ENCODE assay signal across 9 mouse cellular contexts in the genomic region with DNA sequence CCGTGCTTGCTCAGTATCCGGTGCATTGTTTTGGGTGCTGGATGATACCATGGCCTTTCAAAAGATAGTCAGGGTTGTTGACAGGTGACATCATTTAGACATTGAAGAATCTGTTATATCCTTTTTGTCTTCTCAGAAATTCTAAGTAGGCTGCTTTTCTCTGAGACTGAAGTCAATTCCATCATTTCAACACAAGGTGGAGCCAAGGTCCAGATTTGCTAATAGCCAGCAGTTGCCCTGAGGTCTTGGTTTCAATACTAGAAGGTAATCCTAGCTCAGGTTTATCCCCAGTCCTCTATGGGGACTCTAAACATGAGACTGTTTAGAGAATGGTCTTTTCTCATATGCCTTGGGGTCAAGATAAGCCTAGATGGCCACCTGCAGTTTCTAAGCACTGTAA. TPM values are rescaled to one million over a fixed set of nuclear protein-coding genes. Genes with fewer than 3 reads are reported as not detected.
DNase-seq lines count a peak whose midpoint lies in the region; ATAC-seq and TF ChIP-seq lines count a peak whose summit lies in the region.
"Had no signal": no experiment of that assay in that cellular context is flagged by ENCODE, and none has a peak within 500 bp of the region (broad histone marks: within the 10 kb centered on the region; RNA-seq: fewer than 3 reads in every experiment).

No protein-coding gene starts in this region.

- no peak overlapping the region for H3K27ac ChIP-seq in cerebellum, adult 2 months (ENCODE audit: insufficient read depth, low read length)
- no peak overlapping the region for H3K27ac ChIP-seq in lung, embryonic 14.5 days (ENCODE audit: low read depth)
- H3K27ac ChIP-seq: heart, embryonic 15.5 days had no signal

- no peak overlapping the region for H3K4me2 ChIP-seq in lung, embryonic 14.5 days
- H3K4me2 ChIP-seq: heart, embryonic 15.5 days had no signal

- no peak overlapping the region for H3K9ac ChIP-seq in lung, embryonic 14.5 days
- H3K9ac ChIP-seq: heart, embryonic 15.5 days had no signal

- H3K27me3 ChIP-seq in cerebellum, adult 2 months (ENCODE audit: control insufficient read depth, insufficient read depth, low read length): no peaks in the 10 kb centered on the region
- H3K27me3 ChIP-seq in lung, embryonic 14.5 days (ENCODE audit: insufficient read depth, low read length): no peaks in the 10 kb centered on the region
- H3K27me3 ChIP-seq: heart, embryonic 15.5 days had no signal

- TF ChIP-seq POLR2A in cerebellum, adult 2 months (IDR thresholded peaks at IDR 0.05; ENCODE audit: borderline replicate concordance, insufficient read depth, low read length): no peak

- no peaks in the 10 kb centered on the region for H3K9me3 ChIP-seq in lung, embryonic 14.5 days (ENCODE audit: low read depth, low read length)
- H3K9me3 ChIP-seq: heart, embryonic 15.5 days had no signal

- H3K36me3 ChIP-seq in lung, embryonic 14.5 days (ENCODE audit: insufficient read depth): no peaks in the 10 kb centered on the region
- H3K36me3 ChIP-seq: heart, embryonic 15.5 days had no signal

- ATAC-seq in lung, embryonic 14.5 days (ENCODE audit: insufficient read depth): no peak

- WGBS in cerebellum, adult 2 months: 48% methylated on average over 2 of the region's 2 CpGs
- 51% methylated on average over 2 of the region's 2 CpGs for WGBS in lung, embryonic 14.5 days

- peak in 1 of 2 experiments; percentile 20 for DNase-seq in cerebellum, adult 2 months
- no peak for DNase-seq in cerebellum, adult 11-12 months
- peak; percentile 13 for DNase-seq in layer of hippocampus, adult 9-10 months (ENCODE audit: low spot score)
- no peak for DNase-seq in layer of hippocampus, postnatal 36 days
- peak; percentile 45 for DNase-seq in ZHBTc4 (ENCODE audit: low read depth, low spot score)
- peak; percentile 63 for DNase-seq in lung, embryonic 14.5 days
- no peak for DNase-seq in spleen, adult 12 weeks (ENCODE audit: low spot score)
- no peak for DNase-seq in urinary bladder, adult 18-20 months (ENCODE audit: low spot score in 2 of 2)

- no peak overlapping the region for H3K4me3 ChIP-seq in cerebellum, adult 2 months (replicated peaks; ENCODE audit: insufficient read depth, low read depth, low read length)
- H3K4me3 ChIP-seq in lung, embryonic 14.5 days (ENCODE audit: low read depth, low read length): no peak overlapping the region
- H3K4me3 ChIP-seq: heart, embryonic 15.5 days had no signal

- TF ChIP-seq CTCF in cerebellum, adult 2 months (IDR thresholded peaks at IDR 0.05; ENCODE audit: borderline replicate concordance, insufficient read depth, low read depth, low read length): peak; percentile 29; the same call in 1 of the 2 replicates
- peak; percentile 55 for TF ChIP-seq CTCF in lung, embryonic 14.5 days (IDR thresholded peaks at IDR 0.05; ENCODE audit: low read depth)

- H3K4me1 ChIP-seq in cerebellum, adult 2 months (ENCODE audit: control insufficient read depth, insufficient read depth, low read length): no peaks in the 10 kb centered on the region
- H3K4me1 ChIP-seq in lung, embryonic 14.5 days (ENCODE audit: insufficient read depth): no peaks in the 10 kb centered on the region
- H3K4me1 ChIP-seq: heart, embryonic 15.5 days had no signal

RNA-seq across cellular contexts. Expression of gene Phf6, which starts 47.9 kb away (rescaled TPM):
- polyA plus RNA-seq in cerebellum, adult 2 months (2012; rRNA removed): 12.5 and 13.5 TPM in 2 replicates
- 10 to 100 TPM; 21.5 to 22.4 TPM for total RNA-seq in layer of hippocampus, postnatal 36 days (2021)
- 55.1 and 56.5 TPM in 2 replicates for polyA plus RNA-seq in lung, embryonic 14.5 days (2014; fragmentation: Nextera tagmentation; extraction: Ambion mirVana)

Comparison
In these comparisons a context has a peak if more than half of its experiments do, and no peak if none do; other contexts are left out.
1. DNase-seq: peak in layer of hippocampus, adult 9-10 months (single experiment), ZHBTc4 (single experiment) and lung, embryonic 14.5 days (single experiment); none in cerebellum, adult 11-12 months (single experiment), layer of hippocampus, postnatal 36 days (0 of 2), spleen, adult 12 weeks (single experiment) and urinary bladder, adult 18-20 months (0 of 2).